Mouse (Mus musculus) kidney, embryonic 14.5 days (tissue): ENCODE measurements around the gene Aak1. TPM values are rescaled to one million over a fixed set of nuclear protein-coding genes. Genes with fewer than 3 reads are reported as not detected.
A peak's percentile ranks its signal among the peaks of the same experiment; 100 is the strongest.

Source experiments
- ATAC-seq: fragments of 200-750 bp; cut with Nextera tagmentation; 2 replicates; pipeline ENCODE4 v1.8.0; 2017; ENCODE audit warnings: moderate number of reproducible peaks, mild to moderate bottlenecking, moderate TSS enrichment, moderate library complexity; ENCODE audit not compliant: low FRiP score, low TSS enrichment
- H3K27ac ChIP-seq: fragments of 300-500 bp; sonication (generic); 2 replicates; pipeline ENCODE4 v1.5.1; 2014; ENCODE audit warnings: low read depth, mild to moderate bottlenecking, low read length, moderate library complexity, mixed read lengths
- H3K27me3 ChIP-seq: fragments of 300-500 bp; sonication (generic); 2 replicates; pipeline ENCODE4 v1.6.1; 2014; ENCODE audit warnings: mild to moderate bottlenecking, low read length; ENCODE audit not compliant: control insufficient read depth, insufficient read depth
- H3K36me3 ChIP-seq: fragments of 300-500 bp; sonication (generic); 2 replicates; pipeline ENCODE4 v1.6.1; 2014; ENCODE audit warnings: low read length, mixed read lengths; ENCODE audit not compliant: control insufficient read depth, insufficient read depth
- H3K4me1 ChIP-seq: fragments of 300-500 bp; sonication (generic); 2 replicates; pipeline ENCODE4 v1.6.1; 2014; ENCODE audit warnings: low read length, mixed read lengths; ENCODE audit not compliant: control insufficient read depth, insufficient read depth
- H3K4me2 ChIP-seq: fragments of 300-500 bp; sonication (generic); replicated peaks from 2 replicates; pipeline ENCODE4 v1.6.1; 2014; ENCODE audit warnings: low read depth, mild to moderate bottlenecking, low read length
- H3K4me3 ChIP-seq: fragments of 300-500 bp; sonication (generic); 2 replicates; pipeline ENCODE4 v1.5.1; 2014; ENCODE audit warnings: mild to moderate bottlenecking, low read length
- H3K9ac ChIP-seq: fragments of 300-500 bp; sonication (generic); 2 replicates; pipeline ENCODE4 v1.6.1; 2014; ENCODE audit warnings: low read depth, mild to moderate bottlenecking, low read length, moderate library complexity
- H3K9me3 ChIP-seq: fragments of 300-500 bp; sonication (generic); 2 replicates; pipeline ENCODE4 v1.6.1; 2016; ENCODE audit warnings: low read length; ENCODE audit not compliant: control insufficient read depth
- WGBS: fragments of 180-500 bp; shearing (Covaris S2); extraction: QIAGEN DNeasy Blood & Tissue Kit; methylation state at CpG from one replicate; pipeline ENCODE4 v1.1.7; 2014; 5-methylcytosine and 5-hydroxymethylcytosine counted together
- polyA plus RNA-seq: library from polyadenylated mRNA; unstranded; fragments of >200 nt; fragmentation: Nextera tagmentation; extraction: Ambion mirVana; gene quantifications from 2 replicates; pipeline ENCODE4 v1.2.1, GENCODE M21; 2014

Gene Aak1
- polyA plus RNA-seq, 1 experiment from 2014 or later = 18.2 TPM

GRCm38 (mm10) chr6:87001995-87002394, 152.7 kb downstream of the Aak1 start:
- Histone ChIP-seq H3K9ac (no peak overlapping the region), H3K4me2 (no peak overlapping the region), H3K4me1 (no peaks in the 10 kb centered on the region), H3K36me3 (peaks cover 18% of the 10 kb centered on the region; the same call in 1 of the 2 replicates), H3K27ac (no peak overlapping the region), H3K9me3 (no peaks in the 10 kb centered on the region), H3K27me3 (no peaks in the 10 kb centered on the region), H3K4me3 (no peak overlapping the region)
- no peak for ATAC-seq
- 87% methylated on average over 6 of the region's 6 CpGs for WGBS

GRCm38 (mm10) chr6:87002521-87003055, 153.3 kb downstream of the Aak1 start:
- no peaks in the 10 kb centered on the region for H3K4me1 ChIP-seq
- no peak overlapping the region for H3K27ac ChIP-seq
- no peaks in the 10 kb centered on the region for H3K9me3 ChIP-seq
- peak; percentile 60; the same call in 1 of the 2 replicates for ATAC-seq
- no peaks in the 10 kb centered on the region for H3K27me3 ChIP-seq
- H3K4me3 ChIP-seq = no peak overlapping the region
- no peak overlapping the region for H3K9ac ChIP-seq
- WGBS = 51% methylated on average over 8 of the region's 8 CpGs
- H3K4me2 ChIP-seq = no peak overlapping the region
- peaks cover 12% of the 10 kb centered on the region; the same call in 1 of the 2 replicates for H3K36me3 ChIP-seq

GRCm38 (mm10) chr6:87004099-87004498, 154.8 kb downstream of the Aak1 start:
- Histone ChIP-seq H3K9ac (no peak overlapping the region), H3K4me2 (no peak overlapping the region), H3K27me3 (no peaks in the 10 kb centered on the region), H3K4me3 (no peak overlapping the region), H3K9me3 (no peaks in the 10 kb centered on the region), H3K4me1 (no peaks in the 10 kb centered on the region), H3K36me3 (no peaks in the 10 kb centered on the region), H3K27ac (no peak overlapping the region)
- 78% methylated on average over 2 of the region's 2 CpGs for WGBS
- no peak for ATAC-seq

GRCm38 (mm10) chr6:87005577-87005976, 156.3 kb downstream of the Aak1 start:
- H3K27me3 ChIP-seq = no peaks in the 10 kb centered on the region
- H3K4me1 ChIP-seq = peaks cover 3% of the 10 kb centered on the region
- H3K27ac ChIP-seq = no peak overlapping the region
- no peak overlapping the region for H3K4me2 ChIP-seq
- no peak overlapping the region for H3K9ac ChIP-seq
- no peaks in the 10 kb centered on the region for H3K9me3 ChIP-seq
- H3K36me3 ChIP-seq = no peaks in the 10 kb centered on the region
- no peak overlapping the region for H3K4me3 ChIP-seq
- no peak for ATAC-seq

GRCm38 (mm10) chr6:87008887-87009286, 159.6 kb downstream of the Aak1 start, which contains the start of gene Nfu1:
Nfu1 (plus strand) TSS chr6:87009236.
- Histone ChIP-seq H3K4me2 (peak within 1 kb of the TSS; percentile 48), H3K27me3 (no peaks in the 10 kb centered on the region), H3K4me1 (peaks cover 5% of the 10 kb centered on the region), H3K36me3 (peaks cover 6% of the 10 kb centered on the region; the same call in 1 of the 2 replicates), H3K9me3 (no peaks in the 10 kb centered on the region), H3K9ac (peak within 1 kb of the TSS; percentile 83), H3K4me3 (peak within 1 kb of the TSS; percentile 76), H3K27ac (peak within 1 kb of the TSS; percentile 44; the same call in 1 of the 2 replicates)
- 75% methylated on average over 6 of the region's 6 CpGs for WGBS
- no peak for ATAC-seq

GRCm38 (mm10) chr6:87009692-87010328, 160.5 kb downstream of the Aak1 start:
- peak; percentile 97 for ATAC-seq
- Histone ChIP-seq H3K4me3 (peak overlapping the region; percentile 76), H3K9me3 (no peaks in the 10 kb centered on the region), H3K27ac (peak overlapping the region; percentile 44; the same call in 1 of the 2 replicates), H3K36me3 (peaks cover 13% of the 10 kb centered on the region; the same call in 1 of the 2 replicates), H3K4me2 (peak overlapping the region; percentile 48), H3K4me1 (peaks cover 5% of the 10 kb centered on the region), H3K27me3 (no peaks in the 10 kb centered on the region), H3K9ac (peak overlapping the region; percentile 83)
- under 1% methylated on average over 36 of the region's 36 CpGs for WGBS

GRCm38 (mm10) chr6:87016916-87017315, 167.6 kb downstream of the Aak1 start:
- H3K9ac ChIP-seq = no peak overlapping the region
- H3K36me3 ChIP-seq = peaks cover 60% of the 10 kb centered on the region
- H3K27ac ChIP-seq = no peak overlapping the region
- no peak for ATAC-seq
- H3K4me3 ChIP-seq = no peak overlapping the region
- 70% methylated on average over 4 of the region's 4 CpGs for WGBS
- H3K4me2 ChIP-seq = no peak overlapping the region
- no peaks in the 10 kb centered on the region for H3K4me1 ChIP-seq
- peaks cover 5% of the 10 kb centered on the region for H3K9me3 ChIP-seq
- no peaks in the 10 kb centered on the region for H3K27me3 ChIP-seq

- H3K4me1 ChIP-seq = no peaks in the 10 kb centered on the region
- ATAC-seq = no peak
- H3K9ac ChIP-seq = no peak overlapping the region
- H3K27ac ChIP-seq = no peak overlapping the region
- no peak overlapping the region for H3K4me2 ChIP-seq
- H3K9me3 ChIP-seq = peaks cover 5% of the 10 kb centered on the region
- 88% methylated on average over 8 of the region's 8 CpGs for WGBS
- H3K36me3 ChIP-seq = peaks cover 69% of the 10 kb centered on the region
- no peaks in the 10 kb centered on the region for H3K27me3 ChIP-seq
- H3K4me3 ChIP-seq = no peak overlapping the region
Measured at GRCm38 (mm10) chr6:87018874-87019273, 169.6 kb downstream of the Aak1 start.

- no peaks in the 10 kb centered on the region for H3K27me3 ChIP-seq
- H3K36me3 ChIP-seq = peaks cover 77% of the 10 kb centered on the region
- H3K27ac ChIP-seq = no peak overlapping the region
- H3K4me1 ChIP-seq = no peaks in the 10 kb centered on the region
- WGBS = 97% methylated on average over 12 of the region's 12 CpGs
- peaks cover 5% of the 10 kb centered on the region for H3K9me3 ChIP-seq
- no peak overlapping the region for H3K4me3 ChIP-seq
- H3K9ac ChIP-seq = no peak overlapping the region
- no peak for ATAC-seq
- no peak overlapping the region for H3K4me2 ChIP-seq
Measured at GRCm38 (mm10) chr6:87021791-87022190, 172.5 kb downstream of the Aak1 start.
